Mouse (Mus musculus): ENCODE measurements around the gene Cab39. TPM values are rescaled to one million over a fixed set of nuclear protein-coding genes. Genes with fewer than 3 reads are reported as not detected.

Gene Cab39
- polyA plus RNA-seq, 1 experiment from 2014 or later, result 41.4 TPM

GRCm38 (mm10) chr1:85844981-85845380 lies 51.7 kb downstream of the Cab39 start:
- H3K9me3 ChIP-seq (ENCODE audit: control insufficient read depth, low read length), result no peaks in the 10 kb centered on the region
- H3K4me1 ChIP-seq (ENCODE audit: control insufficient read depth in 2 of 2, insufficient read depth in 2 of 2, low read length in 2 of 2), result peaks cover 3 to 10% of the 10 kb centered on the region in 2 experiments; a peak in 1 of 4 replicates
- no peak overlapping the region for H3K4me2 ChIP-seq (ENCODE audit: low read length)
- H3K27me3 ChIP-seq (ENCODE audit: control insufficient read depth, insufficient read depth, low read length), result no peaks in the 10 kb centered on the region
- no peak overlapping the region for H3K27ac ChIP-seq (replicated peaks in 1 of 2; ENCODE audit: control insufficient read depth in 1 of 2, insufficient read depth in 1 of 2, low read depth in 2 of 2, low read length in 2 of 2)
- no peak for ATAC-seq (ENCODE audit: insufficient number of reproducible peaks, insufficient read depth, low FRiP score, low read depth)
- H3K36me3 ChIP-seq (ENCODE audit: control insufficient read depth, insufficient read depth, low read length), result peaks cover 64% of the 10 kb centered on the region
- H3K9ac ChIP-seq (ENCODE audit: low read length), result no peak overlapping the region
- 49% methylated on average over 6 of the region's 6 CpGs for WGBS
- H3K4me3 ChIP-seq (ENCODE audit: control insufficient read depth in 1 of 2, insufficient read depth in 1 of 2, low read depth in 1 of 2, low read length in 2 of 2), result no peak overlapping the region

GRCm38 (mm10) chr1:85845476-85845875 lies 52.2 kb downstream of the Cab39 start:
- Histone ChIP-seq H3K4me2 (ENCODE audit: low read length) (no peak overlapping the region), H3K9me3 (ENCODE audit: control insufficient read depth, low read length) (no peaks in the 10 kb centered on the region), H3K27me3 (ENCODE audit: control insufficient read depth, insufficient read depth, low read length) (no peaks in the 10 kb centered on the region), H3K27ac (replicated peaks in 1 of 2; ENCODE audit: control insufficient read depth in 1 of 2, insufficient read depth in 1 of 2, low read depth in 2 of 2, low read length in 2 of 2) (no peak overlapping the region), H3K4me1 (ENCODE audit: control insufficient read depth in 2 of 2, insufficient read depth in 2 of 2, low read length in 2 of 2) (peaks cover 3 to 9% of the 10 kb centered on the region in 2 experiments; a peak in 1 of 4 replicates), H3K36me3 (ENCODE audit: control insufficient read depth, insufficient read depth, low read length) (peaks cover 68% of the 10 kb centered on the region), H3K4me3 (ENCODE audit: control insufficient read depth in 1 of 2, insufficient read depth in 1 of 2, low read depth in 1 of 2, low read length in 2 of 2) (no peak overlapping the region), H3K9ac (ENCODE audit: low read length) (no peak overlapping the region)
- 73% methylated on average over 3 of the region's 3 CpGs for WGBS
- ATAC-seq (ENCODE audit: insufficient number of reproducible peaks, insufficient read depth, low FRiP score, low read depth), result no peak

- no peak for ATAC-seq (ENCODE audit: insufficient number of reproducible peaks, insufficient read depth, low FRiP score, low read depth)
- Histone ChIP-seq H3K9ac (ENCODE audit: low read length) (no peak overlapping the region), H3K36me3 (ENCODE audit: control insufficient read depth, insufficient read depth, low read length) (peaks cover 76% of the 10 kb centered on the region), H3K4me2 (ENCODE audit: low read length) (no peak overlapping the region), H3K27me3 (ENCODE audit: control insufficient read depth, insufficient read depth, low read length) (no peaks in the 10 kb centered on the region), H3K9me3 (ENCODE audit: control insufficient read depth, low read length) (no peaks in the 10 kb centered on the region), H3K4me1 (ENCODE audit: control insufficient read depth in 2 of 2, insufficient read depth in 2 of 2, low read length in 2 of 2) (peaks cover 5 to 23% of the 10 kb centered on the region in 2 experiments; a peak in 3 of 4 replicates), H3K27ac (replicated peaks in 1 of 2; ENCODE audit: control insufficient read depth in 1 of 2, insufficient read depth in 1 of 2, low read depth in 2 of 2, low read length in 2 of 2) (no peak overlapping the region), H3K4me3 (ENCODE audit: control insufficient read depth in 1 of 2, insufficient read depth in 1 of 2, low read depth in 1 of 2, low read length in 2 of 2) (no peak overlapping the region)
- 92% methylated on average over 14 of the region's 14 CpGs for WGBS
These were observed 55.8 kb downstream of the Cab39 start for GRCm38 (mm10) chr1:85849016-85849415.

- Histone ChIP-seq H3K4me3 (ENCODE audit: control insufficient read depth in 1 of 2, insufficient read depth in 1 of 2, low read depth in 1 of 2, low read length in 2 of 2) (no peak overlapping the region), H3K9ac (ENCODE audit: low read length) (no peak overlapping the region; the same call in 1 of the 2 replicates), H3K9me3 (ENCODE audit: control insufficient read depth, low read length) (no peaks in the 10 kb centered on the region), H3K27me3 (ENCODE audit: control insufficient read depth, insufficient read depth, low read length) (no peaks in the 10 kb centered on the region), H3K4me2 (ENCODE audit: low read length) (no peak overlapping the region), H3K4me1 (ENCODE audit: control insufficient read depth in 2 of 2, insufficient read depth in 2 of 2, low read length in 2 of 2) (peaks cover 2 to 17% of the 10 kb centered on the region in 2 experiments; a peak in 3 of 4 replicates), H3K36me3 (ENCODE audit: control insufficient read depth, insufficient read depth, low read length) (peaks cover 68% of the 10 kb centered on the region), H3K27ac (replicated peaks in 1 of 2; ENCODE audit: control insufficient read depth in 1 of 2, insufficient read depth in 1 of 2, low read depth in 2 of 2, low read length in 2 of 2) (0 out of 4 replicates have a peak overlapping the region, but pooled peaks of 1 of the 2 experiments have one; percentile 0)
- no peak for ATAC-seq (ENCODE audit: insufficient number of reproducible peaks, insufficient read depth, low FRiP score, low read depth)
- 50% methylated on average over 5 of the region's 5 CpGs for WGBS
These were observed 57.6 kb downstream of the Cab39 start for GRCm38 (mm10) chr1:85850851-85851250.

GRCm38 (mm10) chr1:85852996-85853689 lies 59.9 kb downstream of the Cab39 start:
- WGBS, result 65% methylated on average over 2 of the region's 2 CpGs
- peaks cover 2 to 25% of the 10 kb centered on the region in 2 experiments; a peak in 3 of 4 replicates for H3K4me1 ChIP-seq (ENCODE audit: control insufficient read depth in 2 of 2, insufficient read depth in 2 of 2, low read length in 2 of 2)
- peaks cover 47% of the 10 kb centered on the region for H3K36me3 ChIP-seq (ENCODE audit: control insufficient read depth, insufficient read depth, low read length)
- H3K9ac ChIP-seq (ENCODE audit: low read length), result no peak overlapping the region
- H3K27me3 ChIP-seq (ENCODE audit: control insufficient read depth, insufficient read depth, low read length), result no peaks in the 10 kb centered on the region
- no peaks in the 10 kb centered on the region for H3K9me3 ChIP-seq (ENCODE audit: control insufficient read depth, low read length)
- no peak overlapping the region for H3K27ac ChIP-seq (replicated peaks in 1 of 2; ENCODE audit: control insufficient read depth in 1 of 2, insufficient read depth in 1 of 2, low read depth in 2 of 2, low read length in 2 of 2)
- no peak overlapping the region for H3K4me2 ChIP-seq (ENCODE audit: low read length)
- no peak overlapping the region for H3K4me3 ChIP-seq (ENCODE audit: control insufficient read depth in 1 of 2, insufficient read depth in 1 of 2, low read depth in 1 of 2, low read length in 2 of 2)
- ATAC-seq (ENCODE audit: insufficient number of reproducible peaks, insufficient read depth, low FRiP score, low read depth), result 0 out of 2 replicates have a peak, but pooled peaks have one; percentile 43

- H3K27me3 ChIP-seq (ENCODE audit: control insufficient read depth, insufficient read depth, low read length), result no peaks in the 10 kb centered on the region
- no peak overlapping the region for H3K9ac ChIP-seq (ENCODE audit: low read length)
- H3K4me1 ChIP-seq (ENCODE audit: control insufficient read depth in 2 of 2, insufficient read depth in 2 of 2, low read length in 2 of 2), result peaks cover 2 to 25% of the 10 kb centered on the region in 2 experiments; a peak in 3 of 4 replicates
- no peak for ATAC-seq (ENCODE audit: insufficient number of reproducible peaks, insufficient read depth, low FRiP score, low read depth)
- 90% methylated on average over 2 of the region's 2 CpGs for WGBS
- H3K9me3 ChIP-seq (ENCODE audit: control insufficient read depth, low read length), result no peaks in the 10 kb centered on the region
- H3K27ac ChIP-seq (replicated peaks in 1 of 2; ENCODE audit: control insufficient read depth in 1 of 2, insufficient read depth in 1 of 2, low read depth in 2 of 2, low read length in 2 of 2), result no peak overlapping the region
- H3K4me3 ChIP-seq (ENCODE audit: control insufficient read depth in 1 of 2, insufficient read depth in 1 of 2, low read depth in 1 of 2, low read length in 2 of 2), result no peak overlapping the region
- no peak overlapping the region for H3K4me2 ChIP-seq (ENCODE audit: low read length)
- peaks cover 40% of the 10 kb centered on the region for H3K36me3 ChIP-seq (ENCODE audit: control insufficient read depth, insufficient read depth, low read length)
These were observed 60.6 kb downstream of the Cab39 start for GRCm38 (mm10) chr1:85853865-85854264.

- no peak overlapping the region for H3K9ac ChIP-seq (ENCODE audit: low read length)
- no peaks in the 10 kb centered on the region for H3K27me3 ChIP-seq (ENCODE audit: control insufficient read depth, insufficient read depth, low read length)
- H3K27ac ChIP-seq (replicated peaks in 1 of 2; ENCODE audit: control insufficient read depth in 1 of 2, insufficient read depth in 1 of 2, low read depth in 2 of 2, low read length in 2 of 2), result no peak overlapping the region
- H3K4me3 ChIP-seq (ENCODE audit: control insufficient read depth in 1 of 2, insufficient read depth in 1 of 2, low read depth in 1 of 2, low read length in 2 of 2), result no peak overlapping the region
- H3K9me3 ChIP-seq (ENCODE audit: control insufficient read depth, low read length), result no peaks in the 10 kb centered on the region
- ATAC-seq (ENCODE audit: insufficient number of reproducible peaks, insufficient read depth, low FRiP score, low read depth), result no peak
- no peak overlapping the region for H3K4me2 ChIP-seq (ENCODE audit: low read length)
- 67% methylated on average over 2 of the region's 2 CpGs for WGBS
- peaks cover 34% of the 10 kb centered on the region for H3K36me3 ChIP-seq (ENCODE audit: control insufficient read depth, insufficient read depth, low read length)
- peaks cover 2 to 25% of the 10 kb centered on the region in 2 experiments; a peak in 3 of 4 replicates for H3K4me1 ChIP-seq (ENCODE audit: control insufficient read depth in 2 of 2, insufficient read depth in 2 of 2, low read length in 2 of 2)
These were observed 61.2 kb downstream of the Cab39 start for GRCm38 (mm10) chr1:85854475-85854874.
